Mouse (Mus musculus) heart, postnatal 4 days (tissue): ENCODE data around the gene Ncoa7. TPM values are rescaled to one million over a fixed set of nuclear protein-coding genes. Genes with fewer than 3 reads are reported as not detected.

ENCODE experiments used
- total RNA-seq, 2 experiments: library from RNA; stranded (reverse); gene quantifications; 2 replicates each; pipeline ENCODE4 v1.2.3; 2021

The Ncoa7 gene
- total RNA-seq, 2 experiments from 2014 or later, result 9.2 TPM

Other genes starting within 250 kb of the Ncoa7 start
- gene Trmt11, start 202.6 kb downstream of the Ncoa7 start, total RNA-seq, result 1 to 10 TPM; 7.3 to 7.4 TPM
- 10 to 100 TPM; 44.3 to 45.5 TPM for gene Hint3, start 173.7 kb downstream of the Ncoa7 start, total RNA-seq
- gene Hey2, start 39.5 kb upstream of the Ncoa7 start, total RNA-seq, result 10 to 100 TPM; 22.0 to 26.9 TPM